Mouse (Mus musculus): ENCODE results near the gene Gstt1.
A peak's percentile ranks its signal among the peaks of the same experiment; 100 is the strongest.
"Not testable (repeated sequence)": the region's sequence is repeated elsewhere in the genome, so short reads cannot be mapped to it uniquely, and the experiment has no call there.

Gene Gstt1

DNA sequence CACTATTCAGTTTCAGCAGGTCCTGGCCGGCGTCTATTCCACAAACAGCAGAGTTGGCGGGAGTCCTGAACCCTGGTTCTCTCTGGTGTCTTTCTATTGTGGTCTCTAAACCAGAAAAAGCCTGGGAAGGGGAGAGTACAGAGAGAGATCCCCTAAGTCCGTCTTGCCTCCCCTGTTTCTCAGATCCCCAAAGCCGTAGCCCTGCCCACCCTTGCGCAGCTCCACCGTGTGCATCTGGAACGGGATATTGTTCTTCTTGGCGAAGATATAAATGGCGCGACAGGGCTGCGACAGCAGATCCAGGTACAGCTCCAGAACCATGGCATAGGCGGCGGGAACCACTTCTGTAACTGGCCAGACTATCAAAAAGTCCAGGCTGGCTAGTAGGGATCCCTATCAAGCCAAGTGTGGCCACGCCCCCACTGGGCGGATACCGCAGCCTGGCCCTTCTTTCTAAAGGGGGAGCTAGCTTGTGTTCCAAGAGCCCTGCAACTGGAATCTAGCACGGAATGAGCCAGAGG lies at the start of gene Gstt1:
Gene Gstt1 (minus strand): TSS at position 409 of the 521 bp plus-strand sequence.
- peak; percentile 66 for DNase-seq (ENCODE audit: low spot score)

DNA sequence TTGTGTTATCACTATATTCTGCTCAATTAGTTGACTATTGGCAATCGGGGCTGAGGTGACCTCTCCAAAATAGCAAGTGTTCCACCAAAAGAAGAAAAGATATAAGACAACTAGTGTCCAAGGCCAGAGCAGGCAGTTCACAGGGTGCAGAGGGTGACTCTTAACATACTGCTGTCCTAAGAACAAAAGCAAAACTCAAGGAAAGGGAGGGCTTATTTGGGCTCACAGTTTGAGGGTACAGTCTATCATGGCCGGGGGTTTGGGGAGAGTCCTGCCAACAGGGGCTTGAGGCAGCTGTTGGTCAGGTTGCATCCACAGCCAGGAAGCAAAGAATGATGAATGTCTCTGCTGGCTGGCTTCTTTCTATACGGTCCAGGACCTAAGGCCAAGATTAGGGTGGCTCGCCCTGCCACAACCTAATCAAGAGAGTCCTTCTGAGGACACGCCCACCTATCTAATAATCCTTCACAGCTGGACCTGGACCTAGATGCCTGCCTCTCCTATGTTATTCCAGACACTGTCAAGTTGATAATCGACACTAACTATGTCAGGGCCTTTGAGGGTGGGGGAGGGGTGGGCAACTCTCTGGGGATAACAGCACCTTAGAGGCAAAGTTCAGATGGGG lies 47.0 kb upstream of the Gstt1 start:
- DNase-seq (ENCODE audit: low spot score) = peak; percentile 44

DNA sequence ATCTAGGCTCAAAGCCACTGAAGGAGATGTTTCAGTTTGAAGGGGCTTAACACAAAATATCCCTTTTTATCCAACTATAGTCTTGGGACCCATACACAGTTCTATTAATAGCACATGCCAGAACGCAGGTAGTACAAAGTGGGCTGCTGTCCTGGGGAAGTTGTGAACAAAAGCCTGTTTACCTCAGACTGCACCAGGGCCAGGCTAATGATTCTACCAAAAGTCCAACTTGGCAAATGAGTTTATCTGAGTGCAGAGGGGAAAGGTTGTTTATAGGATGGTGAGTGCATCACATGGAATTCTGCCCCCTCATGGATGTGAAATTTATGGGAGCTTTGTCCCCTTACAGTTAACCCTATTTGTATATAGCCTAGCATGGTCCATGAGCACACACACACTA lies 46.4 kb upstream of the Gstt1 start:
- no peak for DNase-seq (ENCODE audit: low spot score)

DNA sequence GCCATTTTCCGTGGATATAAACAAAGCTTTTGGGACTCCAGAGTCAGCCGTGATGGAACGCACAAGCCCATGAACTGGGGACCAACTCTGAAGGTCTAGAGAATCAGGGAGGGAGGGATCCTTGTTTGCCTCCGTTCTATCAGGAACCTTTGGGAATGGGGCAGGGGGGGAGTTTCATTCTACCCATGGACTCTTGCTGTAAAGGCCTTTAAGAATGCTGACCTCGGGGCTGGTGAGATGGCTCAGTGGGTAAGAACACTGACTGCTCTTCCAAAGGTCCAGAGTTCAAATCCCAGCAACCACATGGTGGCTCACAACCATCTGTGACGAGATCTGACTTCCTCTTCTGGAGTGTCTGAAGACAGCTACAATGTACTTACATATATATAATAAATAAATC lies 45.5 kb upstream of the Gstt1 start:
- DNase-seq (ENCODE audit: low spot score) = not testable (repeated sequence)

DNA sequence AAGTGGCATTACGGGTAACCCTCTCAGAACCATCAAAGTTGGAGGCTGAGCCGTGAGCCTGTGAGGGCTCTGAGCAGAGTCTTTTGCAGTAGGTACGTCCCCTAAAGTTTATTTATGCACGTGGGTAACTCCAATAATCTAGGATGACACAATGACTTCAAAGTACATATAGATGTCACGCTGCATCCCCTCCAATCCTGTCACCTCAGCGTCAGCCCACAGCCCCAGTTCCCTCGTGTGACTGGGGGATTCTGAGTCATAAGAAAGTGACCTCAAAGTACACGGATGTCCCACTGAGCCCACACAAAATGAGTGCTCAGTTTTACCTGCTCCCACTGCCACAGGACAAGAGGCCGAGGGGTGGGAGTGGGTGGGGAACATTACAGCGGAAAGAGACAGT lies 40.7 kb upstream of the Gstt1 start:
- DNase-seq (ENCODE audit: low spot score) = no peak

DNA sequence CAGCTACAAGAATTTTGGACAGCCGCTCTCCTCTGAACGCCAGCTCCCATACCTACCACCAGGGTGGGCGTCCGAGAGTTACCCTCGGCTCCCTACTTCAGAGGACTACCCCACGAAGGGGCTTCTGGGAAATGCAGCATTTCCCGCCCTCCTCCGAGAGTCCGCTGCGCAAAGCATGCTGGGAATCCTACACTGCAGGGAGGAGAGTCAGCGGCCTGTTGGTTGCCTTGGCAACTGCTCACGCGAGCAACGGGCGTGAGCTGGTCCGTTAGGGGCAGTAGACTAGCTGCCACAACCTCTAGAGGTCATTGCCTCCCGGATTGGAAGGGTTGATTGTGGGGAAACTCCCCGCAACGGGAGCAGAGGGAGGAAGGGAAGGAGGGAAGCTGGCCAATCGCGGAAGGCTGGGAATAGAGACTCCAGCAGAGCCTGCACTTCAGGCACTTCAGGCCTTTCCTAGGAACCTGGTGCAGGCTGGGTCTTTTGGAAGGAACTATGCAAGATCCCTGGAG lies 38.9 kb upstream of the Gstt1 start, which contains the start of gene Gstt2:
Gene Gstt2 (minus strand): TSS at position 177 of the 512 bp plus-strand sequence.
- peak; percentile 81 for DNase-seq (ENCODE audit: low spot score)

DNA sequence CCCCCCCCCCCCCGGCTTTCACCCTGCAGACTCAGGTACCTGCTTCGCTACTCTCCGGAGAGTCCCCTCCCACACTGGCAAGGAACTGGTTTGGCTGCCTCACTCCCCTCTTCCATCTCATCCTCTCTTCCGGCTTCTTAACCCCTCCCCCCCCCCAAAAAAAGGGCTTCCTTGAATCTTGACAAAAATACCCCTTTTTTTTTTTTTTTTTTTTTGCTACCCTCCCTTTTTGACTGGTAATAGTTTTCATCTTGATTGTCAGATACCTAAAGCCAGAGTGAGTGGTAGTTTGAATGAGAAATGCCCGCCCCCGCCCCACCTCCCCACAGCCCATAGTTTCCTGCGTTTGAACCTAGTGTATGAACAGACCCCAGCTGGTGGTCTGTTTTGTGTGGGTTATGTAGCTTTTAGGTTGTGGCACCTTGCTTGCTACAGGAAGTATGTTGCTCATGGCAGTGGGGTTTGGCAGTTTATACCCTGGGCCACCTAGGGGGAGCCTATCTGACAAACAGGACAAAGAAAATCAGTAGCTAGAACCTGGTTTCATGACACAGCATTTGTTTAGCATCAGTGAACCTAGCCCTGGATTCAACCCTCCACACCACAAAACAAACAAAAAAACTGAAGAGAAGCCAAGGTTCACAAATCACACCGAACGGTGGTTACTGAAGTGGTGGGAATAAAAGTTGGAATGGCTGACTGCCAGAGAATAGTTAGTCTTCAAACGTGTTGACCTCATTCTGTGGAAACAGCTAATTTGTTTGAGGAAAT lies 37.6 kb upstream of the Gstt1 start:
- no peak for DNase-seq (ENCODE audit: low spot score)

DNA sequence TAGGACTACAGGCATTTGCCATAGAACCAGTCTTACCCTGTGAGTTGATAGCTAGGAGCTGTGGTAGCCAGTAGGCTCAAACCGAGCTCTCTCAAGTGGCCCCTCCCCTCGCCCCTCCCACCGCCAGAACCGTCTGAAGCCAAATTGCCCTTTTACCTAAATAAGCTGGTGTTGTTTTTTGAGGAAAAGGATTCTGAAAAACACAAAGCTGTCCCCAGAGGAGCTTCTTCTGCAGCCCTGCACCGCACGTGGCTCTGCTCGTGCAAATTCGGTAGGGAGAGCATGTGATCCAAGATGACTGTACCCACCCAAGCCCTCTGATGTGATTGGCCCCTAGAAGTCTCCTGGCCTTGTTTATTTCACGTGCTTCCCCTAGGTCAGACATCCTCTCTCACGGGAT lies 36.9 kb upstream of the Gstt1 start:
- peak; percentile 60 for DNase-seq (ENCODE audit: low spot score)

DNA sequence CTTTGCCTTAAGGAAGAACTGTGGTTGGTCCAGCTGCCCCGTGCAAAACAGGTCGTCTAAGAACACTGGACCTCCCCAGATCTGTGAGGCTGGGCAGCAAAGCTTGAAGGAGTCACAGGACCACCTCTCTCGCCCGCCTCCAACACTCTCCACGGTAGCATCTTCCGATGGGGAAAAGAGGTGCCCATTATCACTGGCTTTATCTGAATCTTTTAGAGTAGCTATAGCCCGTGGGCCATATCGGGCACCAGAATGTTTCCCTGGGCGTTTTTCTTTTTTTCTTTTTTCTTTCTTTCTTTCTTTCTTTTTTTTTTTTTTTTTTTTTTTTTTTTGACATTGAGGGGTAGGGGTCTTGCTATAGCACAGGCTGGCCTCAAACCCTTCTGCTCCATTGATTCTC lies 36.3 kb upstream of the Gstt1 start:
- no peak for DNase-seq (ENCODE audit: low spot score)

DNA sequence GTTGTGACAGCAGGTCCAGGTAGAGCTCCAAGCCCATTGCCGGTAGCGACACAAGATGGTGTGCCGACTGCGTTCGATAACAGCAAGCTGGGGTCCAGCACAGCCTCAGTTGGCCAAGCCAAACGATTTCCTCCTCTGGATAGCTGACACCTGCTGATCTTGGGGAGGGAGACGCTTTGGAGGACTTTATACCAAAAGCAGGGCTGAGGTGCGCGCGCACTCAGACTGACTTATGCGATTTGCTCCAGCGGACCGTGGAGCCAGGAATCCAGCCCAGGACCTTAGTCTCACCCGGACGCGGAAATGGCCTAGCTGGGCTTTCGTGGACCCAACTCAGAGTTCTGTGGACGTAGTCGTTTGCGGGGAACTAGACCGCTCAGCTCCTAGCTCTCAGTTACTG lies 35.9 kb upstream of the Gstt1 start:
- DNase-seq (ENCODE audit: low spot score) = peak; percentile 61

DNA sequence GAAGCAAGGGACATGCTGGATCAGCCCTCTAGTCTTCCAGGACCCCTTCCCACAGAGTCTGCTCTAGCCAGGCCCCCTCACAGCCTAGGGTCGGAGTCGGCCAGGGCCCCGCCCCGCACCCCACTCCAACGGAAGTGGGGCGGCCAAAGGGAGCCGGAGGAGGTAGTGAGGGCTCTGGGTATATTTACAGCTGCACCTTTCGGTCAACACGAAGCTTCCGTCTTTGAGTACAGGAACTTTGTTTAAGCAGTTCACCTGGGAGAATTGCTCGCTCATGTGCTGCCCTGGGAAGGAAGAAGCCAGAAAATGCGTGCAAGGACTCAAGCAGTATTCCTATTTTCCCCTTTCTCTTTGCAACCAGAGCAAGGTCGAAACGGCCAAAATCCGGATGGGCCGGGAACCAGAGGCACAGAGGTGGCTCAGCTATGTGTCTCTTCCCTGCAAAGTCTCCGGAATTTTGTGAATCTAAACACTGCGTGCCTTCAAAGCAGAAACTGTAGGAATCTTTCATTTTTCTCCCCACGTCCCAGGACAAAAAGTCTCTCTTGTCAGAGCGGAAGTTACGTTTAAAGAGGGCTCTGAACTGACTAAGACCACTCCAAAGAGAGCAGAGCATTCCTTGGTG lies 35.2 kb upstream of the Gstt1 start:
- no peak for DNase-seq (ENCODE audit: low spot score)

DNA sequence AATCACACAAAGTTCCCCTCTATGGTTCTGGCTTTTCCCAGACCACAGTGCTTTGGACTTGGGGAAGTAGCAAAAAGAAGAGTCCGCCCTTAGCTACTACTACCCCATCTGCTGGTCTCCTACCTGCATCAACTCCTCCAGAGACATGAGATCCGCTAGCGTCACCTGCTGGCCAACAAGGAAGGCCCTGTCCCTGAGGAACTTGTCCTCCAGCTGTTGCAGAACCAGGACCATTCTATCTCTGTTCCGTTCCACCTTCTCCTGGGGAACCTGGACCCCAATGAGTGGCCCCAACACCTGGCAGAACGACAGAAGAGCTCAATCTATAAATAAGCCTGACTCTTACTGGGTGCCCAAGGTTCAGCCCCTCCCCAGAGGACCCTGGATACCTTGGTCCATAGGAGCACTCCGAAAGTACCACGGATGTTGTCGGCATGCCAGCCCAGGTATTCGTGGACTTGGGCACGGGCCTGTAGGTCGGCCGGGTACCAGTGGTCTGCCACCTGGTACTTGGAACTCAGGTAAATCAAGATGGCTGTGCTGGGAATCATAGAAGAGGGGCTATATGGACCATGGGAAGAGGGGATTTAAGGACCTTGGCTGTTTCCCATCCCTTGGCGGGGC lies 34.0 kb upstream of the Gstt1 start:
- DNase-seq (ENCODE audit: low spot score) = peak; percentile 49

DNA sequence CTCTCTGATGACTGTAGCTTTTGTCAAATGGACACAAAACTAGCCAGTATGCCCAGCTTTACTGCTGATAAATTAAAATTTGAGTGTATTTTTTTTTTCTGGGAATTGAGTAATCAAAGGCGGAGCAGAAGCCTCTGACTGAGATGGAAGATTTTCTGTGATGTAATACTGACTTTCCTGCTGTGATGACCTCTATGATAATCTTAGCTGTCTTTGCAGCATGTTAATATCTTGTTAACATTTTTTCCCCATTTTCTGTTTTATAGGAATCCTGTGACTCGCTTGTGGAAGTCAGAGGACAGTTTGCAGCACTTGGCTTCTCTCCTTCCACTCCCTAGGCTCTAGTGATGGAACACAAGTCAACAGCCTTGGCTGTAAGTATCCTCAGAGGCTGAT lies 31.9 kb upstream of the Gstt1 start:
- DNase-seq (ENCODE audit: low spot score) = no peak

DNA sequence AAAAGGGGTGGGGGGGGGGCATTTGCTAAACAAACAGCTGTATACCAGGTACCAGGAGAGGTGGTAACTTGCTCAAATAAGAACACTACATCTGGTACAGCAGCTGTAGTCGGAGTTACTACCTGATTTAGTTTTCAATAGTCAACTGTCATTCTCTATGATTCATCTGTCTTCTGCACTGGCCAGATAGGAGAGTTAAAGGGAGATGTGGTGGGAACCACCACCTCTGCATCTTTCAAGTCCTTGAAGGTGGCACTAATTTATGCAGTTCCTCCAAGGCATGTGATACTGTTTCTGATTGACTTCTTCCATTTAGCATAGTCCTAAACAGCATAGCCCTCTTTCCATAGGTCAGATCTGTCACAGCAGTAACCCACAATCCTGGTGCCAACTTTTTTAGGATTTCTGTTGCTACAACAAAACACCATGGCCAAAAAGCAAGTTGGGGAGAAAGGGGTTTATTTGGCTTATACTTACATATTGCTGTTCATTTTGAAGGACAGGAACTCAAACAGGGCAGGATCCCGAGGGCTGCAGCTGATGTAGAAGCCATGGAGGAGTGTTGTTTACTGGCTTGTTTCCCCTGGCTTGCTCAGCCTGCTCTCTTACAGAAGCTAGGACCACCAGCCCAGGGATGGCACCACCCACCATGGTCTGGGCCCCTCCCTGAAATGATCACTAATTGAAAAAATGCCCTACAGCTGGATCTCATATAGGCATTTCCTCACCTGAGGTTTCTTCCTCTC lies 31.3 kb upstream of the Gstt1 start:
- DNase-seq (ENCODE audit: low spot score) = no peak

DNA sequence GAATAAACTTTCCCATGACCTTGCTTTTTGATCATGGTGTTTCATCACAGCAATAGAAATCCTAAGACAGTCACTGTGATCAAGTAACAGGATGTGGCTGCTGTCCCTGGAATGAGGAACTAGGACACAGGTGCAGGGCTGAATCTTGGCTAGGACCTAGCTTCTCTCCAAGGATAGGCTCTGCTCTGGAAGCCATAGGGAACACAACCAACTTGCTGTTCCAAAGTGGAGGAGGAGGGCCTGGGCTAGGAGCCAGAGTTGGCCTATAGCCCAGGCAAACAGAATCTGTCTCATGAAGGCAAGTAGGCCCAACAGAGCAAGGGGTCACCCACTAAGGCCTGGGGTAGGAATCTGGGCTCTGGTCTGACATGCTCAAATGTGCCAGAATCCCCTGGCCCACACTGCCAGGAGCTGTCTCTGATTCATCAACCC lies 30.1 kb upstream of the Gstt1 start:
- no peak for DNase-seq (ENCODE audit: low spot score)

DNA sequence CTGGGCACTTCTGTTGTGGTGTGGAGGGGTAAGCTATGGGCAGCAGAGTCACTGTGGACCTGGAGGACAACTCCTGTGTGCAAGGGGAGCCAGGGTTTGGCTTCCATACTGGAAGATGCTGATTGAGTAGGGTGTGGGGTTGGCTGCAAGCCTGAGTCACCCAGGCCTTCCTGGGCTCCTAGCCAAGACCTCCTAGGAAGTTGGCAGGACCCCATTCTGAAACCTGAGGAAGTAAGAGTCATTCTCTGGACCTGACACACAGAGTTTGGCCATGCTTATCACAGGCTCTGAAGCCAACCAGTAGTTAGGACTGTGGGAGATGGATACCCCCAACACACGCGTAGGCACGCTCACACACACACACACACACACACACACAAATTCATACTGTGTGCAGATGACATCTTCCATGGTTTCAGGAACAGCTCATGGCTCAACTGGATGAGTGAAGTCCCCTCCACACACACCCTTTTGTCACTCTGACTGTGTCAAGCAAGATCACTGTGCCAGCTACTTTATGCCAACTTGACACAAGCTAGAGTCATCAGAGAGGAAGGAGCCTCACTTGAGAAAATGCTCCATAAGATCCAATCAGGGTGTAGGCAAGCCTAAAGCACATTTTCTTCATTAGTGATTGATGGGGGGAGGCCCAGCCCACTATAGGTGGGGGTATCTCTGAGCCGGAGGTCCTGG lies 29.4 kb upstream of the Gstt1 start:
- DNase-seq (ENCODE audit: low spot score) = no peak

DNA sequence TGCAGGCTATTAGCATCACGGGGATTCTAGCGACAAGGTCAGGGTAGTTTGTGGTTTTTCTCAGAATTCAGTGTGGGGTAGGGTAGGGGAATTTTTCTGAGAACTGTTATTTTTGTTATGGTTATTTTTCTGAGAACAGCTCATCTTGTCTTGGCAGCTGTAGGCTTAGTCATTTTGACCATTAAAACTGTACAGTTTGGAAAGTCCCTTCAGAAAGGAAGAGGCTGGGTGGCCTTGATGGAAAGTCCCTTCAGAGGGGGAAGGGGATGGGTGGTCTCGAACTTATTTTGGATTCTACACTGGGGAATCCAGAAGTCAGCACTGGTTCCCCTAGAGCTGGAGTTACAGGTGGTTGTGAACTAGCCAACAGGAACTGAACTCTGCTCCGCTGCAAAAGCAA lies 26.1 kb upstream of the Gstt1 start:
- no peak for DNase-seq (ENCODE audit: low spot score)

DNA sequence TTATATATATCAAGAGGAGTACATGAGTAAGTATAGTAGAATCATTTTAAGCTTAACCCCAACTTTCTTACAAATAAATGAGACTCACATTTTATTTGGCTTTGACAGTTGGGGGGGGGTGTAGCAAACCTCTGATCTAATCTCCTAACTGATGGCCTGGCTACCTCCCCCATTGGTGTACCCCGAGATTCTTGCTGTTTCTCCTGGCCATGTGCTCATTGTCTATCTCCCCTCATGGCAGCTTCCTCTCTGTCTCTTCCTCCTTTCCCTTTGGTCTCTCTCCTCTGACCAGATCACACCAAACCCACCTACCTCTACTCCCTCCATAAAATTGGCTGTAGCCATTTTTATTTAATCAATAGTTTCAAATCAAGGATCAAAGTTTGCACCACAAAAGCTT lies 25.4 kb upstream of the Gstt1 start:
- DNase-seq (ENCODE audit: low spot score) = no peak

DNA sequence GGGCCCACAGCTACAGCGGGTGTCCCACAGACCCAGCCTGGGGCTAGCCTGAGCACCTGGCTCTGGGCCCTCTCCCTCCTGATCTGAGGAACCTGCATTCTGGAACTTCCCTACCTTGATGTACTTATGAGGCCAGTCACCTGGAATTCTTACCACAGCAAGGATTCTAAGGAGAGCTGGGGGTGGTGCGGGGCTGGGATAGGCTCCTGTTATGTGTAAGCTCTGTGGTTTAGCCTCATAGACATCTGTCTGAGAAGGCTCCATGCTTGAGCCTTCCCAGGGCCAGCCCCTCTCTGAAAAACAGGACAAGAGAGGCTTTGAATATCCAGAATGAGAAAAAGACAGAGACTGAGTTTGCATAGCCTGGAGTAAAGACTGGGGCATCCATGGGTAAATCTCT lies 24.1 kb upstream of the Gstt1 start, which contains the start of gene Gstt4:
Gene Gstt4 (minus strand): TSS at position 101 of the 400 bp plus-strand sequence.
- no peak for DNase-seq (ENCODE audit: low spot score)

DNA sequence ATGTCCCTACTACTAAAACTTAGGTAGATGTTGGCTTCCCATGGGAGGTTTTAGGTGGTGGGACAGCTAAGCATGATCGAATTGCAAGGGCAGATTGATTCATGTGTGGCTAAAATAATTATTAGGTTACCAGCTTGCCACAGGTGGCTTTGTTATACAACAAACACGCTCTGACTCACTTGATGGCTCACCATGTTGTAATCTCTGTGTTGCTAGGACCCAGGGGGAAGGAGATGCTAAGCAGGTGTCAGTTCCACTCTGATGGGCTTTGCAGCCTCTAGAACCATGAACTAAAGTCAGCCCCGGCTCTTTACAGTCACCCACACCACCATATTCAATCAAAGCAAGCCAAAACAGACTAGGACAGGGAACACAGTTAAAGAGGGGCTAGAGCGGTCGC lies 21.5 kb upstream of the Gstt1 start:
- no peak for DNase-seq (ENCODE audit: low spot score)

DNA sequence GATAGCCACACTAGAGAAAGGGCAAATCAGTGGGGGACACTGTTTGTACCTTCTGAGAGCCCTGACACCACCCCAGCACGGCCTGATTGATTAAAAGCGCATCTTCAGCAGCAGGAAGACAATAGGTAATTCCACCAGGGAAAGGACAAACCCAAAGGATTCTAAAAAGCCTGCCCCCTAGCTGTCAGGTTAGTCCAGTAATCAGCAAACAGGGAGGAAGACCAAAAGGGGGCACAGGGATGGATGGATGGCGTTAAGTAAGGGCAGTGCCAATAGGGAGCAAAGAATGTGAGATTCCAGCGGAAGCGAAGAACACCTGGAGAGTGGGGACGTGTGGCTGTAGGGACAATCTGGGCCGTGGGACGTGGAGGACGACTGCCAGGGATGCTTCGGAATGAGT lies 20.3 kb upstream of the Gstt1 start:
- DNase-seq (ENCODE audit: low spot score) = no peak

Data from spleen, adult 12 weeks (tissue).